Mouse (Mus musculus): Measurements from ENCODE around the gene Shc2. TPM values are rescaled to one million over a fixed set of nuclear protein-coding genes. Genes with fewer than 3 reads are reported as not detected.

Shc2 gene
- polyA plus RNA-seq, 1 experiment from 2014 or later = 1.1 TPM

- DNase-seq (ENCODE audit: low spot score) = no peak
- Histone ChIP-seq H3K27ac (ENCODE audit: low read length) (no peak overlapping the region), H3K4me3 (ENCODE audit: low read depth, low read length) (no peak overlapping the region), H3K9me3 (ENCODE audit: low read length) (no peaks in the 10 kb centered on the region), H3K4me1 (ENCODE audit: insufficient read depth, low read depth, low read length) (peaks cover 2% of the 10 kb centered on the region; the same call in 1 of the 2 replicates), H3K27me3 (replicated peaks; ENCODE audit: insufficient read depth, low read length) (no peaks in the 10 kb centered on the region), H3K9ac (replicated peaks; ENCODE audit: low read depth) (no peak overlapping the region), H3K36me3 (ENCODE audit: insufficient read depth, low read length) (no peaks in the 10 kb centered on the region), H3K4me2 (replicated peaks; ENCODE audit: low read depth, low read length) (no peak overlapping the region)
- ATAC-seq = peak; percentile 16; the same call in 1 of the 2 replicates
- TF ChIP-seq CTCF (IDR thresholded peaks at IDR 0.05) (peak; percentile 9; the same call in 1 of the 2 replicates), EP300 (IDR thresholded peaks at IDR 0.05) (no peak)
- 54% methylated on average over 39 of the region's 44 CpGs for WGBS
Observed at GRCm38 (mm10) chr10:79675346-79676035, 37.8 kb upstream of the Shc2 start.

DNA sequence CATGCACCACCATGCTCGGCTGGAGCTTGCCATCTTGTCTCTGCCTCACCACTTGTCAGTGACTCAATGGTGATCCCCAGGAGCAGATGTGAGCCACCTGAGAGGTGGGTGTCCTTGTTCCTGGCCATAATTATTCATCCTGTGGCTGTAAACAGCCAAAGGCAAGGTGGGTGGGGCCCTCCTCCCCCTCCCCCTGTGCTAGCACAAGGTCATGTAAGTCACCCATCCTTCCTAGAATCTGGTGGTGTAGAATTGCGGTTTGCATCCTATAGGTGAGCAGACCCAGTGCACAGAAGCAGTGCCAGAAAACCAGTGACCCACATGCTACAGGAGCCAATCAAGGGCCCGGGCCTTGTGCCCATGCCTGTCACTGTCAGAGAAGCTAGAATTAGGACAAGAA is 35.3 kb upstream of the Shc2 start:
- TF ChIP-seq CTCF (IDR thresholded peaks at IDR 0.05) = no peak
- TF ChIP-seq EP300 (IDR thresholded peaks at IDR 0.05) = no peak
- ATAC-seq (no peak), DNase-seq (ENCODE audit: low spot score) (no peak)
- Histone ChIP-seq H3K4me3 (ENCODE audit: low read depth, low read length) (no peak overlapping the region), H3K36me3 (ENCODE audit: insufficient read depth, low read length) (no peaks in the 10 kb centered on the region), H3K27me3 (replicated peaks; ENCODE audit: insufficient read depth, low read length) (no peaks in the 10 kb centered on the region), H3K4me1 (ENCODE audit: insufficient read depth, low read depth, low read length) (peaks cover 10% of the 10 kb centered on the region; the same call in 1 of the 2 replicates), H3K9ac (replicated peaks; ENCODE audit: low read depth) (no peak overlapping the region), H3K9me3 (ENCODE audit: low read length) (no peaks in the 10 kb centered on the region), H3K27ac (ENCODE audit: low read length) (no peak overlapping the region), H3K4me2 (replicated peaks; ENCODE audit: low read depth, low read length) (no peak overlapping the region)
- WGBS = 80% methylated on average over 3 of the region's 3 CpGs

DNA sequence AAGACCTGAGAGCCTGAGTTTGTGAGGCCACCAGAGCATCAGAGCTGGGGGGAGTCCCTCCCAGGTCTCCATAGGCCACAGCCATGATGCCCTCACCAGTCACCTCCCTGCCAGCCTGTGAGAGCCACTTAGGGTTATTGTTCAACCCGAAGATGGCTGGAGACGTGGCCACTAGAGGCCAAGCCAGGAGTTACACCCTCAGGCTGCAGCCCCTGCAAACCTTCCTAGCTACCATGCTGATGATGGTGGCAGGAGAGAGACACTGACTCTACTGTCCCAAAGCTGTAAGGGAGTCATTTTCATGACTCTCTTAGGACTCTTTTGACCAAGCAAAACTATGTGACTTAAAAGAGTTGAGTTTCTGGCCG is 34.4 kb upstream of the Shc2 start:
- Histone ChIP-seq H3K27me3 (replicated peaks; ENCODE audit: insufficient read depth, low read length) (no peaks in the 10 kb centered on the region), H3K4me2 (replicated peaks; ENCODE audit: low read depth, low read length) (no peak overlapping the region), H3K36me3 (ENCODE audit: insufficient read depth, low read length) (no peaks in the 10 kb centered on the region), H3K9ac (replicated peaks; ENCODE audit: low read depth) (no peak overlapping the region), H3K4me3 (ENCODE audit: low read depth, low read length) (no peak overlapping the region), H3K27ac (ENCODE audit: low read length) (no peak overlapping the region), H3K4me1 (ENCODE audit: insufficient read depth, low read depth, low read length) (peaks cover 10% of the 10 kb centered on the region; the same call in 1 of the 2 replicates), H3K9me3 (ENCODE audit: low read length) (no peaks in the 10 kb centered on the region)
- DNase-seq (ENCODE audit: low spot score) = no peak
- WGBS = 53% methylated on average over 3 of the region's 3 CpGs
- ATAC-seq = no peak
- no peak for TF ChIP-seq EP300 (IDR thresholded peaks at IDR 0.05)
- TF ChIP-seq CTCF (IDR thresholded peaks at IDR 0.05) = peak; percentile 30; the same call in 1 of the 2 replicates

DNA sequence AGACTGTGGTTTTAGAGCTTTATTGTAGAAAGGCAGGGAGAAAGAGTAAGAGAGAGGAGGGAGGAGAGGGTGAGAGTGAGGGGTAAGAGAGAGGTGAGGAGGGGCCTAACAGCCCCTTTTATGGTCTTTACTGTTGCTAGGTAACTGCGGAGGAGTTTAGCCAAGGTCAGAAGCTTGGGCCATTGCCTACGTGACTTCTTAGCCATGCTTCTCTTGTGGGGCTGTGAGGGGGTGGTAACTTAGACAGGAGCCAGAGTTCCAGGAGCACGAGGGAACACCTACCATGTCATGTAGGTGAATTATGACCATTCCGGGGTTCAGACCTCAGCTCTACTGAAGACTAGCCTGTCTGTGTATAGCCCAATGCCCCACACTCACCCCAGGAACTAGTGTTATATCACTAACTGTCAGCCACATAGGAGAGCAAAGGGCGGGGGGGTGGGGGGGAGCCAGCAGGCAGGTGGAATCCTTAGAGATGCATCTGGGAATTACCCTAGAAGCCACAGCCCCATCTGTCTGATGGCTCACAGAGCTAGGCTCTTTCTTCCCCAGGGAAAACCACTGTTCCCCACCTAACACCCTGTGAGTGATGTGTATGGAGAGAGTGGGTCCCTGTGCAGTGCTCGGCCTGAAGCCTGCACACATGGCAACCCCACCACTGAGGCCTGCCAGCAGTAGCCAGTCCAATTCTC is 33.8 kb upstream of the Shc2 start:
- Histone ChIP-seq H3K27ac (ENCODE audit: low read length) (no peak overlapping the region), H3K9ac (replicated peaks; ENCODE audit: low read depth) (no peak overlapping the region)
- no peak for DNase-seq (ENCODE audit: low spot score)

GRCm38 (mm10) chr10:79670071-79670888 is 32.6 kb upstream of the Shc2 start:
- no peak for ATAC-seq
- 29% methylated on average over 15 of the region's 15 CpGs for WGBS

More for the DNA sequence above, 33.8 kb upstream of the Shc2 start:
- no peak for TF ChIP-seq EP300 (IDR thresholded peaks at IDR 0.05)
- no peak for ATAC-seq
- Histone ChIP-seq H3K4me2 (replicated peaks; ENCODE audit: low read depth, low read length) (no peak overlapping the region), H3K27me3 (replicated peaks; ENCODE audit: insufficient read depth, low read length) (no peaks in the 10 kb centered on the region), H3K36me3 (ENCODE audit: insufficient read depth, low read length) (no peaks in the 10 kb centered on the region), H3K4me1 (ENCODE audit: insufficient read depth, low read depth, low read length) (peaks cover 10% of the 10 kb centered on the region; the same call in 1 of the 2 replicates), H3K4me3 (ENCODE audit: low read depth, low read length) (no peak overlapping the region), H3K9me3 (ENCODE audit: low read length) (no peaks in the 10 kb centered on the region)
- 59% methylated on average over 6 of the region's 6 CpGs for WGBS

More at GRCm38 (mm10) chr10:79670071-79670888, 32.6 kb upstream of the Shc2 start:
- peak overlapping the region; percentile 88; the same call in 1 of the 2 replicates for H3K27ac ChIP-seq (ENCODE audit: low read length)
- peaks cover 10% of the 10 kb centered on the region; the same call in 1 of the 2 replicates for H3K4me1 ChIP-seq (ENCODE audit: insufficient read depth, low read depth, low read length)
- no peaks in the 10 kb centered on the region for H3K27me3 ChIP-seq (replicated peaks; ENCODE audit: insufficient read depth, low read length)
- H3K9me3 ChIP-seq (ENCODE audit: low read length) = no peaks in the 10 kb centered on the region
- DNase-seq (ENCODE audit: low spot score) = no peak
- H3K4me2 ChIP-seq (replicated peaks; ENCODE audit: low read depth, low read length) = peak overlapping the region; percentile 69
- peak overlapping the region; percentile 45; the same call in 1 of the 2 replicates for H3K9ac ChIP-seq (replicated peaks; ENCODE audit: low read depth)
- no peaks in the 10 kb centered on the region for H3K36me3 ChIP-seq (ENCODE audit: insufficient read depth, low read length)
- peak overlapping the region; percentile 88 for H3K4me3 ChIP-seq (ENCODE audit: low read depth, low read length)
- TF ChIP-seq CTCF (IDR thresholded peaks at IDR 0.05) (no peak), EP300 (IDR thresholded peaks at IDR 0.05) (no peak)
